Mouse (Mus musculus) ES-Bruce4 (cell line): ENCODE measurements around the gene Sema5a.

Experiments used
- CTCF ChIP-seq: IDR thresholded peaks from one replicate; pipeline ENCODE4 v1.8.1; 2011; ENCODE audit warnings: low read depth, low read length
- EP300 ChIP-seq: IDR thresholded peaks from 2 replicates; pipeline ENCODE4 v1.6.1; 2011; ENCODE audit warnings: low read depth, low read length; ENCODE audit not compliant: insufficient read depth
- POLR2A ChIP-seq: IDR thresholded peaks from one replicate; pipeline ENCODE4 v1.8.1; 2011; ENCODE audit warnings: low read length; ENCODE audit not compliant: insufficient read depth

GRCm38 (mm10) chr15:32204908-32205307 is 39.7 kb upstream of the Sema5a start:
- TF ChIP-seq CTCF (no peak), POLR2A (no peak), EP300 (no peak)
